Mouse (Mus musculus) macrophage (primary cell): ENCODE data around the gene Gltp. TPM values are rescaled to one million over a fixed set of nuclear protein-coding genes. Genes with fewer than 3 reads are reported as not detected.

Experiments
- H3K27ac ChIP-seq: fragments of 350-480 bp; formaldehyde crosslinking; 2 replicates; pipeline ENCODE4 v1.9.0; 2021
- H3K36me3 ChIP-seq: fragments of 350-480 bp; formaldehyde crosslinking; 2 replicates; pipeline ENCODE4 v1.9.0; 2021; ENCODE audit errors: inconsistent target
- H3K4me3 ChIP-seq: fragments of 350-480 bp; formaldehyde crosslinking; 2 replicates; pipeline ENCODE4 v1.9.0; 2021; ENCODE audit errors: inconsistent target
- H3K79me2 ChIP-seq: fragments of 350-480 bp; formaldehyde crosslinking; 2 replicates; pipeline ENCODE4 v1.9.0; 2021; ENCODE audit errors: inconsistent target
- WGBS: methylation state at CpG from one replicate; pipeline ENCODE4 v1.1.7; 2026; ENCODE audit warnings: inconsistent platforms; ENCODE audit not compliant: missing documents; 5-methylcytosine and 5-hydroxymethylcytosine counted together
- polyA plus RNA-seq: library from polyadenylated mRNA; stranded (reverse); fragments of 250-400 nt; gene quantifications from 3 replicates; pipeline ENCODE4 v1.2.4, GENCODE M21; 2018; ENCODE audit warnings: inconsistent platforms

Gltp gene
- polyA plus RNA-seq, 1 experiment from 2014 or later: 530 TPM

GRCm38 (mm10) chr5:114688703-114689102 is 2.1 kb downstream of the Gltp start:
- peak overlapping the region; percentile 92 for H3K27ac ChIP-seq
- peaks cover 5% of the 10 kb centered on the region; the same call in 1 of the 2 replicates for H3K36me3 ChIP-seq
- WGBS: 80% methylated on average over 13 of the region's 13 CpGs
- peaks cover 69% of the 10 kb centered on the region for H3K79me2 ChIP-seq
- peak overlapping the region; percentile 73; the same call in 1 of the 2 replicates for H3K4me3 ChIP-seq

DNA sequence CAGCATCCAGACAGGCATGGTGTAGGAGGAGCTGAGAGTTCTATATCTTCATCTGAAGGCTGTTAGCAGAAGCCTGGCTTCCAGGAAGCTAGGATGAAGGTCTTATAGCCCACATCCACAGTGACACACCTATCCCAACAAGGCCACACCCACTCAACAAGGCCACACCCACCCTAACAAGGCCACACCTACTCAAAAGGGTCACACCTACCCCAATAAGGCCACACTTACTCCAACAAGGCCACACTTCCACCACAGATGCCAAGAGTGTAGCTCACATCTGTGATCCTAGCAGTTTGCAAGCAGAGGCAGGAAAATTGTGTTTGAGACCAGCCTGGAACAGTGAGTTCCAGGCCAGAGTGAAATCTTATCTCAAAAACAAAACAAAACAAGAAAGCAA is 2.9 kb downstream of the Gltp start:
- Histone ChIP-seq H3K27ac (no peak overlapping the region), H3K79me2 (peaks cover 77% of the 10 kb centered on the region), H3K4me3 (no peak overlapping the region), H3K36me3 (peaks cover 5% of the 10 kb centered on the region; the same call in 1 of the 2 replicates)

DNA sequence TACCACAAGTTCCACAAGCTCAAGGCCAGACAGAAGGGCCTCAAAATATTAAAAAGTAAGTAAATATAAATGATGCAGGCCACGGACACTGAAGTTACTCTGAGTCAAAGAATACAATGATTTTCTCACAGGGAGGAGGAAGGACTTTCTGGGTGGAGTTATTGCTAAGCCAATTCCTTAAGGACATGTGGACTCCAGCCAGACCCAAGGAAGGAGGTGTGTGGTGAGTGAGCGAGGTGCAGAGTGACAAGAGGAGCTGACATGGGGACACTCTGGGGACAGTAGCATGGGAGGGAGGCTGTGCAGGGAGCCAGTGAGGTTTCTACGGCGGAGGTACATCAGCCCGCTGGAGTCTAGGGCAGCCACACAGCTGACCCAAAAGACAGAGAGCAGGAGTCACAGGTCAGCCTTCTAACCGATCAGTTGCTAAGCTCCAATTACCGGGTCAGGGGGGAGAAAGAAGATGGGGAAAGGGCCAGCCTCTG is 4.0 kb downstream of the Gltp start:
- peaks cover 5% of the 10 kb centered on the region; the same call in 1 of the 2 replicates for H3K36me3 ChIP-seq
- peaks cover 88% of the 10 kb centered on the region for H3K79me2 ChIP-seq
- no peak overlapping the region for H3K27ac ChIP-seq
- no peak overlapping the region for H3K4me3 ChIP-seq
- 96% methylated on average over 7 of the region's 7 CpGs for WGBS

DNA sequence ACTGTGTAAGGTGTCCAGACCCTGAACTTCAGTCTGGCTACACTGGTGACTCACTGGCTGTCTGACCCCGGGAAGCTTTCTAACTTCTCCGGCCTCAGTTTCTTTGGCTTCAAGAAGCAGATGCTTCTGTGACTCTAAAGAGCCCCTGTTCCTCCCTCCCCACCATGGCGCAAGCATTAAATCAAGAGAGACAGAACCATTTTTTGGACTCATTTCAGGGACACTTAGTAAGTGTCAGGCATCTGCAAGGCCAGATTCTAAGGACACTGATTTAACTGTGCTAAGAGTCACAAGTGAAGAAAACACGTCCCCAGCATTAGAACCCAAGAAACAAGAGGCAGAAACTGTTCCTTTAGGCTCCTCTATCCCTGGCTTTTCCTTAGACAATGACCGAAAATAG is 4.8 kb downstream of the Gltp start:
- Histone ChIP-seq H3K27ac (no peak overlapping the region), H3K79me2 (peaks cover 96% of the 10 kb centered on the region), H3K4me3 (no peak overlapping the region), H3K36me3 (peaks cover 5% of the 10 kb centered on the region; the same call in 1 of the 2 replicates)
- 97% methylated on average over 5 of the region's 5 CpGs for WGBS

DNA sequence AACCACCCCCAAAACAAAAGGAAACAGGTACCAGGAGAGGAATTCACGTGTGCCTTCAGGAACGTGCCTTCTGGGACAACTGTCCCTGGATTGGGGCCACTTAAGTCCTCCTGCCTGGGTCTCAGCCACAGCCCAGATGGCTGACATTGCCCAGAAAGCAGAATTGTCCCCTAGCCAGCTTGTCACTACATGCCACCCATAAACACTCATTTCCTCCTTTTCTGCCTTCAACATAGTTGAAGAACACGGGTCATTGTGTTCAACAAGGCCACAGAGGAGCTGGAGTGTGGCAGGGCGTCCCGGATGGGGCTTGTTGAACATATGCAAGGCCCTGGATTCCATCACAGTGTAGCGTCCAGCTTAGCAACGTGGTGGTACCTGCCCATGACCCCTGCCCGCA is 9.1 kb downstream of the Gltp start:
- peaks cover 29% of the 10 kb centered on the region for H3K36me3 ChIP-seq
- peaks cover 100% of the 10 kb centered on the region for H3K79me2 ChIP-seq
- H3K4me3 ChIP-seq: no peak overlapping the region
- peak overlapping the region; percentile 70 for H3K27ac ChIP-seq
- WGBS: 28% methylated on average over 8 of the region's 8 CpGs

GRCm38 (mm10) chr5:114680676-114681285 is 10.0 kb downstream of the Gltp start:
- 18% methylated on average over 18 of the region's 19 CpGs for WGBS
- Histone ChIP-seq H3K4me3 (no peak overlapping the region), H3K27ac (peak overlapping the region; percentile 70)

DNA sequence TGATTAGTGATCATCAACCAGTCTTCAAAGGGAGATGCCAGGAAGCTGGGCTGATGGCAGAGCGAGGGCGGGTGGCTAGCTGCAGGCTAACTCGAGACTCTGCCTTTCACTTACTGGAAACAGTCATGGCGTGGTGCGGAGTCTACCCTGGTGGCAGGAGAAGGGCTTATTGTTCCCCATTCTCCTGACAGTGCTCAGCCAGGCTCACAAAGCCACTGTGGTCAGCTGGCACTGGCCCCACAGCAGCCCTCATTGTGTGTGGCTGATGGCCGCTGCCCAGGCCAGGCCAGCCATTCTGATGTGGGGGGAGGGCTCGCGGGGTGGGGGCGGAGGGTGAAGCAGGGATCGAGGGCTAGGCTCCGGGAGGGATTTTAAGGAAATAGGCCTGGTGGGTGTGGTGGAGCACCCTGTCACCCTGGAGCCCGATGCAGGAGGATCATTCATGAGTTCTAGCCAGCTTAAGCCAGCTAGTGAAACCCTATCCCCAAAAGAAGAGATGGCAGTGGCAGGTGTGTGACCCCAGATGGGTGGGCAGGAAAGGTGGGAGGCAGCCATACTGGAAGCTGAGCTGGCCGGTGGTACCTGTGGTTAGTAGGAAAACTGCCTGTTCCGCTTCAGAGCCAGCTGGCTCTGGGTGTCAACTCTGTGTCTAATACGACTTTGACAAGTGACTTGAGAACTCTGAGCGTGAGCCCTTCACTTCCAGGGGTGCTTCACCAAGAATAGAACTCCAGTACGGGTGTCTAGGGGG is 10.8 kb downstream of the Gltp start:
- peak overlapping the region; percentile 70 for H3K27ac ChIP-seq

More at GRCm38 (mm10) chr5:114680676-114681285, 10.0 kb downstream of the Gltp start:
- Histone ChIP-seq H3K36me3 (peaks cover 38% of the 10 kb centered on the region), H3K79me2 (peaks cover 99% of the 10 kb centered on the region)

DNA sequence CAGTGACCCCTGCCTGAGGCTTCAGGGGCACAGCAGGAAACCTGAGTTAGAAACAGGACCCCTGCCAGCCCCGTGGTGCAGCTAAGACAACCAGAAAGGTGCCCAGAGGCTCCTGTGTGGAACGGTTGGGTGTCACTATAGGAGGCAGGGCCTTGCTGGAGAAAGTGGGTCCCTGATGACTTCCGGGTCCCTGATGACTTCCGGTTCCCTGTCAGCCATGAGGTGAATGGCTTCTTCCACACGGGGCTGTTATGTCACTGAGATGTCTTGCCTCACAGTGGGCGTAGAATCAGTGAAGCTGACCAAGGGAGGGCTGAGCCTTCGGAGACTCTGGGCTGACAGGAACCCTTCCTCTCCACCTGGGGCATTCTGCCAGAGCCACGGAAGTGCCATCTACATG is 16.2 kb downstream of the Gltp start:
- H3K27ac ChIP-seq: no peak overlapping the region
- H3K4me3 ChIP-seq: no peak overlapping the region
- peaks cover 82% of the 10 kb centered on the region for H3K36me3 ChIP-seq
- H3K79me2 ChIP-seq: peaks cover 71% of the 10 kb centered on the region
- 81% methylated on average over 8 of the region's 8 CpGs for WGBS

More for the DNA sequence above, 10.8 kb downstream of the Gltp start:
- Histone ChIP-seq H3K79me2 (peaks cover 99% of the 10 kb centered on the region), H3K36me3 (peaks cover 46% of the 10 kb centered on the region), H3K4me3 (no peak overlapping the region)
- 53% methylated on average over 17 of the region's 17 CpGs for WGBS

DNA sequence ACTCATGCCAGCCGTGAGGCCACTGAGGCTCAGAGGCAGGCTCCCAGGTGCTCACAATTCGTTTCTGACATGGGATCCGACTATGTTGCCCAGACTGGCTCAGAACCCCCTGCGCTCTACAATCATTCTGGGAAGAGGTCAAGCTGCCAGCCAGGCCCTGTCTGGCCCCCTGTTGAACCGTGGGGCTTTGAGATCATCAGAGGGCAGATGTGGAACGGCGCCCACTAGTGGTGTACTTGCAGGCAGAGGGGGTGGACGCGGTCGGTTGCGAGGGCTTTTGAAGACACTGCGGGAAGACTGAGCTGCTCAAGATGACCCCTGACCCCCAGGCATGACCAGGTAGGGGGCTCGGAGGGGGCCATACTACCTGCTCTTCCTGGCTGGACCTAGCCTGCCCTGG is 17.7 kb downstream of the Gltp start:
- Histone ChIP-seq H3K79me2 (peaks cover 56% of the 10 kb centered on the region), H3K27ac (no peak overlapping the region), H3K36me3 (peaks cover 75% of the 10 kb centered on the region), H3K4me3 (no peak overlapping the region)
- WGBS: 93% methylated on average over 13 of the region's 13 CpGs

DNA sequence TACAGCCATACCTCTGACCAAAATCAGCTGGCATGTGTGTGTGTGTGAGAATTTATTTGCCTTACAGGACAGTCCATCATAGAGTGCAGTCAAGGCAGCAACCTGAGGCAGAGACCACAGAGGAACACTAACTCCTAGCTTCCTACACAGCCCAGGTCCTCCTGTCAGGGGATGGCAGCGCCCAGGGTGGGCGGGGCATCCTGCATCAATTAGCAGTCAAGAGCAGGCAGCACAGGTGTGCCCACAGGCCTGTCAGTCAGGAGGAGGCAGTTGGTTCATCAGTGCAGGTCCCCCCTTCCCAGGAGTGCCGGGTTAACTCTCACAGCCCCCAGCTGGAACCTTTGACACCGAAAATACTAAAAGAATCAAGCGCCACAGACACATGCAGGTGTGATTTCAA is 21.8 kb downstream of the Gltp start:
- Histone ChIP-seq H3K79me2 (peaks cover 16% of the 10 kb centered on the region), H3K36me3 (peaks cover 34% of the 10 kb centered on the region), H3K4me3 (no peak overlapping the region), H3K27ac (no peak overlapping the region)
- 97% methylated on average over 5 of the region's 5 CpGs for WGBS

DNA sequence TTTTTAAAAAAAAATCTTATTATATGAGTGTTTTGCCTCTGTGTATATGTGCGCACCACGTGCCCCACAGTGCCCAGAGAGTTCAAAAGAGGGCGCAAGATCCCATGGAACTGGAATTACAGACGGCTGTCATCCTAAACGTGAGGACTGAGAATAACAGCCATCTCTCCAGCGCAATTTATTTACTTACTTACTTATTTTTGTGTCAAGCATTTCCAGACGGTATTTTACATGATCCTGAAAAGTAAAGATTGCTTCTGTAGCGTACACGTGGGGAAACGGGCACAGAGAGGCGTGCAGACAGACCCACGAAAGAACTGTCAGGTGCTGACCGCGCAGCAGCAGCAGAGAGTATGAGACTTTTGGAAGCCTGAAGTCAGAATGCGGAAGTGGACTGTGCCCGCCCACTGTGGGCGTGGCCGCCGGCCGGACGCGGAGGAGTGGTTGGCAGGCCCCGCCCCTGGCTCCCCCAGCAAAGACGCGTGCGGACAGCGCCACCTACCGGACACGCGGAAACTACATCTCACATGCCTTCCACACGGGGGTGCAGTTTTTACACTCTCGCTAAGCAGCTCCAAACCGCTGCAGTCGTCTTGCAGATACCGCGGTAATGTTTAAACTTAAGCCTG is 23.4 kb downstream of the Gltp start:
- peak overlapping the region; percentile 14; the same call in 1 of the 2 replicates for H3K4me3 ChIP-seq
- H3K27ac ChIP-seq: peak overlapping the region; percentile 65
- WGBS: 1% methylated on average over 36 of the region's 36 CpGs
- H3K79me2 ChIP-seq: no peaks in the 10 kb centered on the region; the same call in 1 of the 2 replicates
- peaks cover 20% of the 10 kb centered on the region for H3K36me3 ChIP-seq

- no peak overlapping the region for H3K4me3 ChIP-seq
- H3K79me2 ChIP-seq: no peaks in the 10 kb centered on the region; the same call in 1 of the 2 replicates
- peaks cover 20% of the 10 kb centered on the region for H3K36me3 ChIP-seq
- WGBS: 67% methylated on average over 1 of the region's 1 CpGs
- peak overlapping the region; percentile 65 for H3K27ac ChIP-seq
Observed at GRCm38 (mm10) chr5:114666659-114667058, 24.1 kb downstream of the Gltp start.

DNA sequence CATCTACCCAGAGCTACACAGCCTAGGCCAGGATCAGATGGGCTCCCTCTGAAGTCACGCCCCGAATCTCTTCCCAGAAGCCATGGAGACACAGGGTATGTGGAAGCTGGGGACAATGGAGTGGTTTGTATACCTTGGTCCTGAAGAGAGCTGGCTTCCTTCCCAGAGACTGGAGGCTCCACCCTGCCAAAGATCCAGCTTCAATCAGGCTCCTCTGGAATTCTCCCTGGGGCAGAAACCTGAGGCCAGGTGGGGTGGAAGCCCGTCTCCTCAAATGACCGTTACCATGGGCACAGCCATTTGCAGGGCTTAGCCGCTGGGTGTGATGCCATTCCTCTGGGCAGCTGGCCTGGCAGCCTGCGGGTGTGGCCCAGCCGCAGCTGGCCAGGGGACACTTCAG is 26.0 kb downstream of the Gltp start:
- peaks cover 9% of the 10 kb centered on the region for H3K36me3 ChIP-seq
- H3K4me3 ChIP-seq: no peak overlapping the region
- H3K27ac ChIP-seq: no peak overlapping the region
- H3K79me2 ChIP-seq: no peaks in the 10 kb centered on the region
- 92% methylated on average over 6 of the region's 7 CpGs for WGBS

DNA sequence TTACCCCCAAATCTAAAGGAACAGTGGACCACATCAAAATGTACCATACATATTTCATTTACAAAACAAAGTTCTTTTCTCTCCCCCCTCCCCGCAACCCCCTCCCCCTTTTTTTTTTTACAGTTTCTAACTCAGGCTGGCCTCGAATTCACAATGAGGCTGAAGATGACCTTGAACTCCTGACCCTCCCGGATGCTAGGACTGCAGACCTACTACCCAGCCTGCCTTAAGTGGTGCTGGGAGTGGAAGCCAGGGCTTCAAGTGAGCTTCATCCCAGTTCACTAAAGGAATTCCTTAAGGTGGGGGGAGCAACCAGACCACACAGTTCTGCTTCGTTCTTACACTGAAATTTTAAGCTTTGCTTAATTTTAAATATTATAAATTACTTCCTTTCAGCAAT is 26.6 kb downstream of the Gltp start:
- H3K36me3 ChIP-seq: peaks cover 3% of the 10 kb centered on the region; the same call in 1 of the 2 replicates
- no peak overlapping the region for H3K27ac ChIP-seq
- no peak overlapping the region for H3K4me3 ChIP-seq
- 100% methylated on average over 3 of the region's 4 CpGs for WGBS
- no peaks in the 10 kb centered on the region for H3K79me2 ChIP-seq

DNA sequence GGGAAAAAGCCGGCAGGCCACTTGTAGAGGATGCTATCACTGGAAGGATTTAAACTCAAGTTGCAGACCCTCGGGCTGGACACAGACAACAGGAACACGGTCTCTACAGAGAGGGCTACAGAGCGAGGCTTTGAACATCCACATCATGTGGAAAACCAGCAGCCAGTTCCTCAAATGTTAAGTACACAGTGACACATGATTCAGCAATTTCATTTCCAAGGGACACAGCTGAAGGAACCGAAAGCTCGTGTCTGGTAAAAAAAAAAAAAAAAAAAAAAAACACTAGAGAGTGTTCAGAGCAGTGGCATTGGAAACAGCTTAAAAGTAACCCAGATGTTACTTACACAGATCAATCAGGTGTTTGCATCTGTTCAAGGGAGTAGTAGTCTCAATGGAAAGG is 29.8 kb downstream of the Gltp start:
- 3% methylated on average over 6 of the region's 6 CpGs for WGBS
- Histone ChIP-seq H3K79me2 (no peaks in the 10 kb centered on the region), H3K4me3 (no peak overlapping the region), H3K36me3 (no peaks in the 10 kb centered on the region), H3K27ac (peak overlapping the region; percentile 90)
